In genomic region chr4:152541172-152541571, GRCm38 (mm10) we compare ENCODE assay signal across 12 mouse cellular contexts.
DNase-seq lines count a peak whose midpoint lies in the region; ATAC-seq and TF ChIP-seq lines count a peak whose summit lies in the region.
"Had no signal": no experiment of that assay in that cellular context is flagged by ENCODE, and none has a peak within 500 bp of the region (broad histone marks: within the 10 kb centered on the region; RNA-seq: fewer than 3 reads in every experiment).

No protein-coding gene starts in this region.

- WGBS in cerebellum, adult 2 months: 37% methylated on average over 9 of the region's 9 CpGs
- 34% methylated on average over 9 of the region's 9 CpGs for WGBS in liver, postnatal 0 days (ENCODE audit: insufficient replicate concordance)
- 19% methylated on average over 9 of the region's 9 CpGs for WGBS in liver, embryonic 11.5 days
- WGBS in midbrain, postnatal 0 days: 27% methylated on average over 9 of the region's 9 CpGs

- H3K27me3 ChIP-seq in cerebellum, adult 2 months (ENCODE audit: control insufficient read depth, insufficient read depth, low read length): no peaks in the 10 kb centered on the region
- H3K27me3 ChIP-seq in liver, postnatal 0 days (ENCODE audit: insufficient read depth, low read length): no peaks in the 10 kb centered on the region
- H3K27me3 ChIP-seq in liver, embryonic 11.5 days (replicated peaks; ENCODE audit: control insufficient read depth, insufficient read depth, low read length): no peaks in the 10 kb centered on the region
- no peaks in the 10 kb centered on the region for H3K27me3 ChIP-seq in midbrain, postnatal 0 days (ENCODE audit: insufficient read depth, low read length)
- H3K27me3 ChIP-seq: forebrain, embryonic 15.5 days; liver, embryonic 13.5 days; Patski had no signal

- no peak overlapping the region for H3K4me2 ChIP-seq in liver, postnatal 0 days (ENCODE audit: low read depth, low read length)
- no peak overlapping the region for H3K4me2 ChIP-seq in liver, embryonic 11.5 days
- no peak overlapping the region for H3K4me2 ChIP-seq in midbrain, postnatal 0 days (ENCODE audit: low read depth, low read length, poor library complexity, severe bottlenecking)
- H3K4me2 ChIP-seq: forebrain, embryonic 15.5 days; liver, embryonic 13.5 days had no signal

- no peak for TF ChIP-seq EP300 in liver, postnatal 0 days (IDR thresholded peaks at IDR 0.05; ENCODE audit: low read depth)

- no peak for ATAC-seq in liver, postnatal 0 days
- no peak for ATAC-seq in liver, embryonic 11.5 days (replicated peaks; ENCODE audit: low FRiP score)
- ATAC-seq in midbrain, postnatal 0 days (ENCODE audit: low FRiP score): no peak
- ATAC-seq: forebrain, embryonic 15.5 days; Patski had no signal

- DNase-seq in cerebellum, adult 2 months: no peak
- DNase-seq in cerebellum, adult 11 months: no peak
- DNase-seq in liver, postnatal 0 days: no peak
- no peak for DNase-seq in liver, embryonic 11.5 days (ENCODE audit: low spot score)
- DNase-seq in gastrocnemius, postnatal 36 days: peak; percentile 17 to 21
- DNase-seq in midbrain, postnatal 0 days (ENCODE audit: low spot score): no peak
- no peak for DNase-seq in cerebellum, adult 8-10 months
- DNase-seq in thymus, postnatal 0 days (ENCODE audit: low spot score): no peak
- DNase-seq: cerebellum, adult 18-20 months; liver, embryonic 13.5 days had no signal

- H3K36me3 ChIP-seq in liver, postnatal 0 days (replicated peaks; ENCODE audit: insufficient read depth, low read length): no peaks in the 10 kb centered on the region
- no peaks in the 10 kb centered on the region for H3K36me3 ChIP-seq in liver, embryonic 11.5 days (ENCODE audit: control insufficient read depth, insufficient read depth, low read length)
- H3K36me3 ChIP-seq in midbrain, postnatal 0 days (ENCODE audit: insufficient read depth, low read length): peaks cover 14% of the 10 kb centered on the region
- H3K36me3 ChIP-seq: liver, embryonic 13.5 days had no signal

- no peak overlapping the region for H3K9ac ChIP-seq in liver, postnatal 0 days (replicated peaks)
- no peak overlapping the region for H3K9ac ChIP-seq in liver, embryonic 11.5 days (ENCODE audit: low read depth, low read length)
- no peak overlapping the region for H3K9ac ChIP-seq in midbrain, postnatal 0 days (replicated peaks; ENCODE audit: low read length, poor library complexity, severe bottlenecking)
- H3K9ac ChIP-seq: forebrain, embryonic 15.5 days; liver, embryonic 13.5 days had no signal

- H3K27ac ChIP-seq in cerebellum, adult 2 months (ENCODE audit: insufficient read depth, low read length): no peak overlapping the region
- H3K27ac ChIP-seq in liver, postnatal 0 days (ENCODE audit: low read depth): no peak overlapping the region
- H3K27ac ChIP-seq in liver, embryonic 11.5 days (ENCODE audit: low read depth, low read length): no peak overlapping the region
- H3K27ac ChIP-seq in midbrain, postnatal 0 days (ENCODE audit: low read depth, low read length): no peak overlapping the region
- H3K27ac ChIP-seq: forebrain, embryonic 15.5 days; liver, embryonic 13.5 days had no signal

- no peaks in the 10 kb centered on the region for H3K9me3 ChIP-seq in liver, postnatal 0 days (ENCODE audit: low read length)
- no peaks in the 10 kb centered on the region for H3K9me3 ChIP-seq in liver, embryonic 11.5 days (ENCODE audit: control insufficient read depth, low read length)
- H3K9me3 ChIP-seq in midbrain, postnatal 0 days (ENCODE audit: low read length): no peaks in the 10 kb centered on the region
- H3K9me3 ChIP-seq: forebrain, embryonic 15.5 days had no signal

- TF ChIP-seq POLR2A in cerebellum, adult 2 months (IDR thresholded peaks at IDR 0.05; ENCODE audit: borderline replicate concordance, insufficient read depth, low read length): no peak

- no peak overlapping the region for H3K4me3 ChIP-seq in cerebellum, adult 2 months (replicated peaks; ENCODE audit: insufficient read depth, low read depth, low read length)
- H3K4me3 ChIP-seq in liver, postnatal 0 days (ENCODE audit: low read depth, low read length): no peak overlapping the region
- H3K4me3 ChIP-seq in liver, embryonic 11.5 days (ENCODE audit: low read depth, low read length): no peak overlapping the region
- H3K4me3 ChIP-seq in midbrain, postnatal 0 days (ENCODE audit: low read depth, low read length): no peak overlapping the region
- H3K4me3 ChIP-seq: forebrain, embryonic 15.5 days; liver, embryonic 13.5 days had no signal

- TF ChIP-seq CTCF in cerebellum, adult 2 months (IDR thresholded peaks at IDR 0.05; ENCODE audit: borderline replicate concordance, insufficient read depth, low read depth, low read length): peak; percentile 23; the same call in 1 of the 2 replicates
- 0 out of 2 replicates have a peak, but pooled peaks have one; percentile 12 for TF ChIP-seq CTCF in liver, postnatal 0 days (IDR thresholded peaks at IDR 0.05; ENCODE audit: low read depth)
- TF ChIP-seq CTCF in midbrain, postnatal 0 days (IDR thresholded peaks at IDR 0.05): peak; percentile 64

- intact Hi-C loops in gastrocnemius, postnatal 36 days (cut with DNase I): no loop called here

- peaks cover under 1% of the 10 kb centered on the region; the same call in 1 of the 2 replicates for H3K4me1 ChIP-seq in cerebellum, adult 2 months (ENCODE audit: control insufficient read depth, insufficient read depth, low read length)
- no peaks in the 10 kb centered on the region for H3K4me1 ChIP-seq in liver, postnatal 0 days (ENCODE audit: insufficient read depth)
- no peaks in the 10 kb centered on the region for H3K4me1 ChIP-seq in liver, embryonic 11.5 days (replicated peaks; ENCODE audit: control insufficient read depth, insufficient read depth, low read length)
- no peaks in the 10 kb centered on the region for H3K4me1 ChIP-seq in midbrain, postnatal 0 days (ENCODE audit: insufficient read depth, low read length)
- H3K4me1 ChIP-seq: forebrain, embryonic 15.5 days; liver, embryonic 13.5 days had no signal

Comparison
In these comparisons a context has a peak if more than half of its experiments do, and no peak if none do; other contexts are left out.
1. DNase-seq: peak in gastrocnemius, postnatal 36 days (2 of 2); none in cerebellum, adult 2 months (0 of 2), cerebellum, adult 11 months (single experiment), liver, postnatal 0 days (single experiment), liver, embryonic 11.5 days (single experiment), midbrain, postnatal 0 days (single experiment), cerebellum, adult 8-10 months (single experiment) and thymus, postnatal 0 days (single experiment).
2. CTCF ChIP-seq: peak in every context shown above with its lines; median percentile 64 in midbrain, postnatal 0 days; 23 in cerebellum, adult 2 months; 12 in liver, postnatal 0 days.